Mouse (Mus musculus) liver, adult 2 months (tissue): ENCODE measurements at regions not wholly inside any gene's neighbourhood (a gene's known extent, or its start where the extent isn't known, plus 50 kb on each side); places are given as distances from the start of the nearest gene placed in this dataset.

Experiments
- CTCF ChIP-seq: fragments of 200-500 bp; IDR thresholded peaks from 2 replicates; pipeline ENCODE4 v1.5.1; 2011; ENCODE audit warnings: low read depth, low read length, control low read depth
- POLR2A ChIP-seq: fragments of 200-500 bp; IDR thresholded peaks from 2 replicates; pipeline ENCODE4 v1.6.1; 2011; ENCODE audit warnings: low read length, control low read depth; ENCODE audit not compliant: insufficient read depth; ENCODE audit errors: extremely low read depth

GRCm38 (mm10) chr5:105344808-105345732 lies 51.6 kb upstream of the Gbp6 start:
- TF ChIP-seq CTCF (no peak), POLR2A (no peak)
